Mouse (Mus musculus) naive thymus-derived CD4-positive, alpha-beta T cell, adult 2 months (primary cell): ENCODE results near the gene Marc2.
A peak's percentile ranks its signal among the peaks of the same experiment; 100 is the strongest.

Source experiments
- DNase-seq: peaks from one replicate; pipeline ENCODE4 v3.0.0-alpha.2; 2011; ENCODE audit warnings: low read depth

Gene Marc2

DNA sequence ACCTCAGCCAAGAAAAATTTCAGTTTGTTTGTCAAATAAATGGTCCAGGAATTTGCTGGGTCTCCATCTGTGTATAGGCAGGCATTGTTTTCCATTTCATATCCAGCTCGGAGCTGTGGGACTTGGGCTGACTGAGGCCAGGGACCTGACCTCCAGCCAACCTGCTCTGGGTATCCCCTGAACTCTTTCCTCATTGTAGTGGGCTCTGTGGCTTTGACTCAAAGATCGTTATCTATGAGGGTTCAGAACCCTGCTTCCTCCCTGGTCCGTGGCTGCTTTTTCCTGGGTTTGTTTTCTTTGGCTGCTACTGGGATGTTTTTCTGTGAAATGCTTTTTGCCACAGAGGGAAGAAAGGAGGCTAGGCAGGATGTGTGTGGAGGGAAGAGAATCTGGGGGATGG, 7.7 kb upstream of the Marc2 start:
- DNase-seq, result no peak

GRCm38 (mm10) chr1:184853339-184853738, 7.1 kb upstream of the Marc2 start:
- DNase-seq, result no peak

GRCm38 (mm10) chr1:184851741-184852618, 5.7 kb upstream of the Marc2 start:
- DNase-seq, result peak; percentile 72

- DNase-seq, result no peak
Observed at GRCm38 (mm10) chr1:184851166-184851565, 4.9 kb upstream of the Marc2 start.

GRCm38 (mm10) chr1:184846973-184847372, 722 bp upstream of the Marc2 start:
- DNase-seq, result no peak

GRCm38 (mm10) chr1:184845111-184846071, 860 bp downstream of the Marc2 start:
- DNase-seq, result peak; percentile 90

DNA sequence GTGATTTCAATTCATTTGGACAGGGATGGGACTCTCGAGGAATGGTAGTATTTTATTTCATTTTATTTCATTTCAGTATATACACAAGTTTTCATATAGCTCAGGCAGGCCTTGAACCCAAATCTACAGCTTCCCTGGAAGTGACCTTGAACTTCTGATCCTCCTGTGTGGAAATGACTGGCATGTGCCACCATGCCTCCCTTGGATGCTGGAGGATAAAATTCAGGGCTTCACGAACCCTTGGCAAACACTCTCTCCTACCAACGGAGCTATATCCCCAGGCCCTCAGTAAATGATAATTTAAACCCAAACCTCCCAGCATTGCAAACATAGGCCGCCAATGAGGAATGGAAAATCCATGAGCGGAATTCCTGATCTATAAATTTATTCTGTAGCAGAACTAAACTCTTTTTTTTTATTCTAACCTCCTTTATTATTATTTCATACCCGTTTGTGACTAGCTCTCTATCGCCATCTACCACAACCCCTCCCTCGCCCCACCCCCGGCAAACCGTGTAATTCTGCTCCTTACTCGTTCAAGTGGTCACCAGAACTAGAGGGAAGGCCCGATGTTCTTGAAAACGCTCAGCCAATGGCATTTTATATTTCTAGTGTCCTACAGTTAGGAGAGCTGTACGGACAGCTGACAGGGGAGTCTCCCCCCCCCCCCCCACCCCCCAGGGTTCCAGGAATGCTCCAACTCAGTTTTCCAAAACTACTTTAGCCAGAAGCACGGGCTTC, 1.8 kb downstream of the Marc2 start:
- peak; percentile 38 for DNase-seq

- DNase-seq, result no peak
Observed at GRCm38 (mm10) chr1:184837649-184838048, 8.6 kb downstream of the Marc2 start.

GRCm38 (mm10) chr1:184836350-184836749, 9.9 kb downstream of the Marc2 start:
- DNase-seq, result no peak

GRCm38 (mm10) chr1:184833499-184833898, 12.8 kb downstream of the Marc2 start:
- DNase-seq, result no peak

DNA sequence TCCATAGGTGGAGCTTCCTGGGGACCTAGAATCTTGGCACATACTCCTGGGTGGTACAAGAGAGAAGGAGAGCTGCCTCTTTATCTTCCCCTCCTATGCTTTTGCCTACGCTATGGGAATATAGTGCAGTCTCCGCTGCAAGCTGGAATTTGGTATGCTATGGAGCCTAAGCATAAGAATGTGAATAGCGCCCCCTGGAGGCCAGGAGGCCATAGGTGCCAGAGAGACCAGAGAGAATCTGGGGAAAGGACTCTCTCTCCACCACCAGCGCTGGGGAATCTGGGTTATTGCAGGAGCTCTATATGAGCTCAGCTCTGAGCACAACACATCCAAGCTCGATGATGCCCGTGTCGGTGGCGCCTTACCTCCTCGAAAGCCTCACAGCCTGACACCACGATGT, 14.0 kb downstream of the Marc2 start:
- DNase-seq, result peak; percentile 53

DNA sequence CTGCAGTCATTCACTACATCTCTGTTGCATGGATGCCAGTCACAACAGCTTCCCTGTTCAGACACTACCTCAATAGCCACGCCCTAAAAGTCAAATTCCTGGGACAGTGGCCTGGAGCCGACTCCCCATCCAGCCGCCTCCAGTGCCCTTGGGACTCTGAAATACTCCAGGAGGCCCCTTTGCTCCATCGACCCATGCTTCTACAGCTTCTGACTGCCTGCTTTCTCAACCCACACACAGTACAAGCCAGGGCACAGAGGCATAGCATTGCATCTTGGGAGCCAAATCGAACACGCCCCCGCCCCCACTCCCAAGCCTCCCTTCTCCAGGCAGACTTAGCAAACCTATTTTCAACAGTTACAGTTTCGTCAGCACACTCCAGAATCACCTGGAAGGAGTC, 16.4 kb downstream of the Marc2 start:
- DNase-seq, result no peak

DNA sequence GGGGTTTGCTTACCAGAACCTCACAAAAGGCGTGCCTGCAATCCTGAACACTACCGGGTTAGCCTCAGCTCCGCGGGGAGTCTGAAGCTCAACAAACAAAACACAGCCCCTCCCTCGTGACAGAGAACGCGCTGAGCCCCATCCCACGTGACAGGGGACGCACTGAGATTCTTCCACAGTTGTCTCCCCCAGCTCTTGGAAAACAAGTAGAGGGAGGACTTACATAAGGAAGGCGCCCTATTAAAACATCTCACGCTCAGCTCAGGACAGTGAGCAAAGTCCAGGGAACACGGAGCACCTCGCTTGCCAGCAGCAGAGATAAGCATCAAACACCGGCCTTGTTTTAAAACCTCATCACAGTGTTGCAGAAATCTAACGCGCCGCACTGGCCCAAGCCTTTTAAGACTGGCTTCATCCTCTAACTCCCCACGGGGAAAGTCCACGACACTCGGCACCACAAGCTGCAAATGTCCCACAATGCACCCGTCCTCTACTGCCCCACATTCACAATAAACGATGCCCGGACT, 19.0 kb downstream of the Marc2 start:
- no peak for DNase-seq

GRCm38 (mm10) chr1:184825093-184825492, 21.2 kb downstream of the Marc2 start:
- peak; percentile 63 for DNase-seq

DNA sequence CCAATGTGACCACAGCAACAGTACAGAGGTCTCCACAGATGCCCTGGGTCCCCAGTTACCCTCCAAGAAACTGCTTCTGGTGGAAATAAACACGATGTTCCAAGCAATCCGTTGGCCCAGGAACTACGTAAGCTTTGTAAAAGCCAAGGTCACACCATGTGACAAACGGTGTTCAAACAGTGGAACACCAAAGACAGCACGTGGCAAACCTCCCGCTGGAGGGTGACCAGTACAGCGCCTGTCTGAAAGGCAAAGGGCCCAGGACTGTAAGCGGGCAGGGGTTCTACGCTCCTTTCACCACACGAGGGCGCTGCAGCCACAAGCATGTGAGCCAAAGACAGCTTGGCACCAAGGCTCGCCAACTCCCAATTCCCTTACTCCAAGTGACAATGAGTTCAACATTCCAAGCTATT, 21.8 kb downstream of the Marc2 start:
- DNase-seq, result peak; percentile 84

- no peak for DNase-seq
Observed at GRCm38 (mm10) chr1:184822678-184823077, 23.6 kb downstream of the Marc2 start.

DNA sequence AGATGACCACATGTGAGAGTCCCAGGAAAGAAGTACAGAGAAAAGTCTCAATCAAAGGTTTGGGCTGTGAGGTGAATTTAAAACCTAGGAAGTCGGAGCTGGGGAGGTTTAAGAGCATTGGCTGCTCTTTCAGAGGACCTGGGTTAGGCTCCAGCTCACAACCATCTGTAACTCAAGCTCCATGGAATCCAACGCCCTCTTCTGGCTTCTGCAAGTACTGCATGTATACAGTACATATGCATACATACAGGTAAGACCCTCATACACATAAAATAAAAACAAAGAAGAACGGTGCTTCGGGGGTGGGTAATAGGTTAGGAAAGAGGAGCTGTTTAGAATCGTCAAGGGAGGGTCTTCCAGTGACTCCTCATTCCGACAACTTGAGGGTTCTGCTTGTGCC, 28.5 kb downstream of the Marc2 start:
- peak; percentile 31 for DNase-seq

- no peak for DNase-seq
Observed at GRCm38 (mm10) chr1:184811716-184812250, 34.5 kb downstream of the Marc2 start.

- DNase-seq, result no peak
Observed at GRCm38 (mm10) chr1:184810780-184811575, 35.3 kb downstream of the Marc2 start, which contains the start of gene Marc1. TSS of gene Marc1 (minus strand) at chr1:184811313.

DNA sequence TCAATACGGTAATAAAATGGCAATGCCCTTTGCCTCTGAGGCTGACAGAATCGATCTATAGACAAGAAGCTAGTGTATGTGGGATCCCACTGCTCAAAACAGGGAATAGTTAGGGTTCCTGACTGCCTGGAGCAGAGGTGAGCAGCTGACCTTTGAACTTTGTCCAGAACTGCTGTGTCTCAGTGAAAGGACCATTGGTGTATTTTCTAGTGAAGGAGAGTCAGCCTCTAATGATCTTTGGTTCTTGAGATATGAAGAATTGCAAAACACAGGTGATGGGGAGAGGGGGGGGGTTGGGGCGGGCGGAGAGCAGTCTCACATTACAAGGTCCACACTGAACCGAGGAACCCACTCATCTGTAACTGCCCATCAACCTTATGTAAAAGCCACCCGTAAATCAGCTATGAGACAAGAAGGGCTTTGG, 36.7 kb downstream of the Marc2 start:
- no peak for DNase-seq
